Mouse (Mus musculus): ENCODE measurements at regions not wholly inside any gene's neighbourhood (a gene's known extent, or its start where the extent isn't known, plus 50 kb on each side); places are given as distances from the start of the nearest gene placed in this dataset.

- Histone ChIP-seq H3K27me3 (ENCODE audit: control insufficient read depth, insufficient read depth, low read length) (no peaks in the 10 kb centered on the region), H3K27ac (ENCODE audit: insufficient read depth, low read length) (no peak overlapping the region), H3K4me3 (replicated peaks; ENCODE audit: insufficient read depth, low read depth, low read length) (no peak overlapping the region), H3K4me1 (ENCODE audit: control insufficient read depth, insufficient read depth, low read length) (no peaks in the 10 kb centered on the region)
- WGBS, result 44% methylated on average over 10 of the region's 10 CpGs
- TF ChIP-seq CTCF (IDR thresholded peaks at IDR 0.05; ENCODE audit: borderline replicate concordance, insufficient read depth, low read depth, low read length), result no peak
- TF ChIP-seq POLR2A (IDR thresholded peaks at IDR 0.05; ENCODE audit: borderline replicate concordance, insufficient read depth, low read length), result no peak
- DNase-seq, result no peak
Measured at GRCm38 (mm10) chr12:55939281-55940142, 103.4 kb downstream of the Brms1l start.

GRCm38 (mm10) chr12:55934172-55934571 is 98.0 kb downstream of the Brms1l start:
- DNase-seq, result no peak
- H3K27me3 ChIP-seq (ENCODE audit: control insufficient read depth, insufficient read depth, low read length), result no peaks in the 10 kb centered on the region
- H3K27ac ChIP-seq (ENCODE audit: insufficient read depth, low read length), result no peak overlapping the region
- WGBS, result 30% methylated on average over 1 of the region's 1 CpGs
- no peak for TF ChIP-seq CTCF (IDR thresholded peaks at IDR 0.05; ENCODE audit: borderline replicate concordance, insufficient read depth, low read depth, low read length)
- no peak for TF ChIP-seq POLR2A (IDR thresholded peaks at IDR 0.05; ENCODE audit: borderline replicate concordance, insufficient read depth, low read length)
- H3K4me3 ChIP-seq (replicated peaks; ENCODE audit: insufficient read depth, low read depth, low read length), result no peak overlapping the region
- H3K4me1 ChIP-seq (ENCODE audit: control insufficient read depth, insufficient read depth, low read length), result no peaks in the 10 kb centered on the region

GRCm38 (mm10) chr12:55933417-55933816 is 97.3 kb downstream of the Brms1l start:
- Histone ChIP-seq H3K4me1 (ENCODE audit: control insufficient read depth, insufficient read depth, low read length) (no peaks in the 10 kb centered on the region), H3K27ac (ENCODE audit: insufficient read depth, low read length) (no peak overlapping the region), H3K4me3 (replicated peaks; ENCODE audit: insufficient read depth, low read depth, low read length) (no peak overlapping the region), H3K27me3 (ENCODE audit: control insufficient read depth, insufficient read depth, low read length) (no peaks in the 10 kb centered on the region)
- no peak for TF ChIP-seq POLR2A (IDR thresholded peaks at IDR 0.05; ENCODE audit: borderline replicate concordance, insufficient read depth, low read length)
- TF ChIP-seq CTCF (IDR thresholded peaks at IDR 0.05; ENCODE audit: borderline replicate concordance, insufficient read depth, low read depth, low read length), result no peak
- DNase-seq, result no peak
- 13% methylated on average over 11 of the region's 11 CpGs for WGBS

- 71% methylated on average over 4 of the region's 4 CpGs for WGBS
- H3K27me3 ChIP-seq (ENCODE audit: control insufficient read depth, insufficient read depth, low read length), result no peaks in the 10 kb centered on the region
Measured at GRCm38 (mm10) chr12:55930468-55930867, 94.3 kb downstream of the Brms1l start.

GRCm38 (mm10) chr12:55926974-55927321 is 90.8 kb downstream of the Brms1l start:
- Histone ChIP-seq H3K27ac (ENCODE audit: insufficient read depth, low read length) (no peak overlapping the region), H3K4me1 (ENCODE audit: control insufficient read depth, insufficient read depth, low read length) (no peaks in the 10 kb centered on the region), H3K4me3 (replicated peaks; ENCODE audit: insufficient read depth, low read depth, low read length) (no peak overlapping the region), H3K27me3 (ENCODE audit: control insufficient read depth, insufficient read depth, low read length) (no peaks in the 10 kb centered on the region)
- no peak for DNase-seq
- TF ChIP-seq POLR2A (IDR thresholded peaks at IDR 0.05; ENCODE audit: borderline replicate concordance, insufficient read depth, low read length) (no peak), CTCF (IDR thresholded peaks at IDR 0.05; ENCODE audit: borderline replicate concordance, insufficient read depth, low read depth, low read length) (no peak)
- WGBS, result 86% methylated on average over 1 of the region's 1 CpGs

More at GRCm38 (mm10) chr12:55930468-55930867, 94.3 kb downstream of the Brms1l start:
- no peaks in the 10 kb centered on the region for H3K4me1 ChIP-seq (ENCODE audit: control insufficient read depth, insufficient read depth, low read length)
- no peak overlapping the region for H3K4me3 ChIP-seq (replicated peaks; ENCODE audit: insufficient read depth, low read depth, low read length)
- H3K27ac ChIP-seq (ENCODE audit: insufficient read depth, low read length), result no peak overlapping the region
- no peak for DNase-seq
- TF ChIP-seq CTCF (IDR thresholded peaks at IDR 0.05; ENCODE audit: borderline replicate concordance, insufficient read depth, low read depth, low read length), result no peak
- TF ChIP-seq POLR2A (IDR thresholded peaks at IDR 0.05; ENCODE audit: borderline replicate concordance, insufficient read depth, low read length), result no peak

- Histone ChIP-seq H3K27ac (ENCODE audit: insufficient read depth, low read length) (no peak overlapping the region), H3K27me3 (ENCODE audit: control insufficient read depth, insufficient read depth, low read length) (no peaks in the 10 kb centered on the region), H3K4me1 (ENCODE audit: control insufficient read depth, insufficient read depth, low read length) (no peaks in the 10 kb centered on the region), H3K4me3 (replicated peaks; ENCODE audit: insufficient read depth, low read depth, low read length) (no peak overlapping the region)
- no peak for DNase-seq
- 52% methylated on average over 2 of the region's 2 CpGs for WGBS
- TF ChIP-seq POLR2A (IDR thresholded peaks at IDR 0.05; ENCODE audit: borderline replicate concordance, insufficient read depth, low read length) (no peak), CTCF (IDR thresholded peaks at IDR 0.05; ENCODE audit: borderline replicate concordance, insufficient read depth, low read depth, low read length) (no peak)
Measured at GRCm38 (mm10) chr12:55926276-55926973, 90.3 kb downstream of the Brms1l start.

All from cerebellum, adult 2 months (tissue).